Mouse (Mus musculus): ENCODE data around the gene Rrp1. TPM values are rescaled to one million over a fixed set of nuclear protein-coding genes. Genes with fewer than 3 reads are reported as not detected.

Gene Rrp1
- polyA plus RNA-seq, 1 experiment from 2014 or later = 363 TPM

DNA sequence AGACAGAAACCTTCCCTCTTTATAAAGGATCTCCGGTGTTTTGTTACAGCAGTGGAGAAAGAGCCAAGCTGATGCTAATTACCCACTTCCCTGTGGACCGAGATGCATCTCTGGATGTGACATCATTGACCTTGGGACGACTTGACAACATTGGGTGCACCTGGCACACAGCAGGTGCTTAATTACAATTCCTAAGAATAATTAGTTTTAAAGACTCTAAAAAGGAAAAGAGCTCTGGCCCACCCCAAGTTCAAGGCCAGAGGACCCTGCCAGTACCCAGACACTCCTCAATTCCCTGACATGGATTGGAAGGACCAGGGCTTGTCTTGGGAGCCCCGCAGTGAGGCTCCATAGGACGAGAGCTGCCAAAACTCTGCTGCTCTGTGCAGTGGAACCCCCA lies 28.8 kb upstream of the Rrp1 start:
- no peak overlapping the region for H3K4me3 ChIP-seq (replicated peaks)
- no peaks in the 10 kb centered on the region for H3K9me3 ChIP-seq
- no peak for ATAC-seq
- no peaks in the 10 kb centered on the region for H3K4me1 ChIP-seq (replicated peaks)
- peaks cover 37% of the 10 kb centered on the region for H3K36me3 ChIP-seq
- H3K9ac ChIP-seq (replicated peaks) = no peak overlapping the region
- 85% methylated on average over 5 of the region's 5 CpGs for WGBS
- H3K4me2 ChIP-seq (replicated peaks) = no peak overlapping the region
- H3K27ac ChIP-seq = no peak overlapping the region
- no peaks in the 10 kb centered on the region for H3K27me3 ChIP-seq

DNA sequence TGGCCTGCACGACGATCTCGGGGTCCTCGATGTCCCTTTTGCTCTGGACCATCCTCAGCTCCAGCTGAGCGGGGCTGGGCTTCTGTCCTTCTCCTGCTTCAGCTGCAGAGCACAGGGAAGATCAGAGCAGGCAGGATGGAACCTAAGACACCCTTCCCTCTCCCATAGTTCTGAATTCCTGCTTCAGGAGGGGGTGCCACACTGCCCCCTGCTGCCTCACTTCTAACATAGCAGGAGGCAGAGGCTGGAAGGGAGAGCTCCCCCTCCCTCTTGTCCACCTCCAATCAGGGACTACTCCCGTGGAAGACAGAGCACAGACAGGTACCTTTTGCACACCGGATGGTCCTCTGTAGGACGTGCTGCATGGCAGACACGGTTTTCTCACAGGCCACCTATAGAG lies 28.0 kb upstream of the Rrp1 start:
- no peaks in the 10 kb centered on the region for H3K27me3 ChIP-seq
- WGBS = 68% methylated on average over 9 of the region's 9 CpGs
- no peaks in the 10 kb centered on the region for H3K4me1 ChIP-seq (replicated peaks)
- peak; percentile 16; the same call in 1 of the 2 replicates for ATAC-seq
- no peak overlapping the region for H3K4me2 ChIP-seq (replicated peaks)
- H3K36me3 ChIP-seq = peaks cover 32% of the 10 kb centered on the region
- no peak overlapping the region for H3K4me3 ChIP-seq (replicated peaks)
- H3K27ac ChIP-seq = no peak overlapping the region
- H3K9me3 ChIP-seq = no peaks in the 10 kb centered on the region
- no peak overlapping the region for H3K9ac ChIP-seq (replicated peaks)

DNA sequence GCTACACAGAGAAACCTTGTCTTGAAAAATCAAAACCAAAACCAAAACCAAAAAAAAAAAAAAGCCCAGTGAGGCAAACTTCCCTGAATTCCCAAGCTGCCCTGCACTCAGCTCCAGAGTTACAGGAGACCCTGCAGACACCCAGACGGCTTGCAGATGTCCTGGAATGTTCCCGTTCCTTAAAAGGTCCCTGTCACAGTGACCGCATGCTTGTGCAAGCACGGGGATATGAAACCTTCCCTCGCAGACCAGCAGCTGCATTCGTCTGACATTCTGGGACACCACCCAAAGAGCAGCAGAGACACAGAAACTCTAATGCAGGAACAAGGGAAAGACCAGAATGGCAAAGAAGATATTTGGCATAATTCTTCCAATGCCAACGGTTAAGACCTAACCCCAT lies 27.1 kb upstream of the Rrp1 start:
- H3K4me3 ChIP-seq (replicated peaks) = no peak overlapping the region
- WGBS = 93% methylated on average over 7 of the region's 7 CpGs
- no peaks in the 10 kb centered on the region for H3K27me3 ChIP-seq
- H3K9ac ChIP-seq (replicated peaks) = no peak overlapping the region
- no peak overlapping the region for H3K27ac ChIP-seq
- H3K4me2 ChIP-seq (replicated peaks) = no peak overlapping the region
- ATAC-seq = no peak
- H3K4me1 ChIP-seq (replicated peaks) = no peaks in the 10 kb centered on the region
- peaks cover 28% of the 10 kb centered on the region for H3K36me3 ChIP-seq
- H3K9me3 ChIP-seq = no peaks in the 10 kb centered on the region

DNA sequence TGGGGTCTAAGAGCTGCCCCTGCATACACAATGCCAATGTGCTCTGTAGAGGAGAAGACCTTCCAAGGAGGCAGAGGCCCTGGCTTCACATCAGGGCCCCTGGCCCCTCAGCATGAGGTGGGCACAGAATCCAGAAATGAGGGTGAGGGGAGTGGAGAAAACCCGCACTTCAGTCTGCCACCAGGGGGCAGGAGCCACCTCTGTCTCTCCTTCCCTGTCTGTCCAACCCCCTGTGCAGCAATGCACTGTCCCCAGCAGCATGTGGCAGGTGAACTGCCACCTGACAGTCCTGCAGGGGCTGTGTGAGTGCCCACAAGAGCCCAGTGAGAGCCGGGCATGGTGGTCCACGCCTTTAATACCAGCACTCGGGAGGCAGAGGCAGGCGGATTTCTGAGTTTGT lies 26.7 kb upstream of the Rrp1 start:
- WGBS = 66% methylated on average over 5 of the region's 5 CpGs

DNA sequence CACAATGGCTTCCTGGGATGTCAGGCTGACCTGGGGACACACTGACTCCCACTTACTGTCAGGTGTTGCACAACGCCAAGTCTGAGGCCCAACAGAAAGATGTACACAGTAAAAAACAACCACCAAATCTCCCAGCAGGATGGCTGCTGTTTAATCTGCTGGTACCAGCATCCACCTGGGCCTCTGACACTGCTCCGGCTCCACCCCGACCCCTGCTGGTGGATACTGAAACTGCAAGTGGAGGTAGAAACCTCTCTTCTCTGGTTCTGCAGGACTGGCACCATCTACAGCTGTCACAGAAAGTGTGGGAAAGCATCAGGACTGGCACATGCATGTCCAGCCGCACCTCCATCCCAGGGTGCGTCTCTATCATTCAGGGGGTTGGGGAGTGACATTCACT lies 25.3 kb upstream of the Rrp1 start:
- peaks cover 15% of the 10 kb centered on the region for H3K36me3 ChIP-seq
- peak; percentile 35 for ATAC-seq
- no peaks in the 10 kb centered on the region for H3K27me3 ChIP-seq
- no peaks in the 10 kb centered on the region for H3K4me1 ChIP-seq (replicated peaks)
- no peak overlapping the region for H3K4me2 ChIP-seq (replicated peaks)
- H3K4me3 ChIP-seq (replicated peaks) = no peak overlapping the region
- H3K9ac ChIP-seq (replicated peaks) = no peak overlapping the region
- WGBS = 13% methylated on average over 5 of the region's 5 CpGs
- H3K9me3 ChIP-seq = no peaks in the 10 kb centered on the region
- no peak overlapping the region for H3K27ac ChIP-seq

More for the DNA sequence above, 26.7 kb upstream of the Rrp1 start:
- Histone ChIP-seq H3K4me2 (replicated peaks) (no peak overlapping the region), H3K4me1 (replicated peaks) (no peaks in the 10 kb centered on the region), H3K9ac (replicated peaks) (no peak overlapping the region), H3K27ac (no peak overlapping the region), H3K27me3 (no peaks in the 10 kb centered on the region), H3K9me3 (no peaks in the 10 kb centered on the region), H3K36me3 (peaks cover 27% of the 10 kb centered on the region), H3K4me3 (replicated peaks) (no peak overlapping the region)
- ATAC-seq = no peak

DNA sequence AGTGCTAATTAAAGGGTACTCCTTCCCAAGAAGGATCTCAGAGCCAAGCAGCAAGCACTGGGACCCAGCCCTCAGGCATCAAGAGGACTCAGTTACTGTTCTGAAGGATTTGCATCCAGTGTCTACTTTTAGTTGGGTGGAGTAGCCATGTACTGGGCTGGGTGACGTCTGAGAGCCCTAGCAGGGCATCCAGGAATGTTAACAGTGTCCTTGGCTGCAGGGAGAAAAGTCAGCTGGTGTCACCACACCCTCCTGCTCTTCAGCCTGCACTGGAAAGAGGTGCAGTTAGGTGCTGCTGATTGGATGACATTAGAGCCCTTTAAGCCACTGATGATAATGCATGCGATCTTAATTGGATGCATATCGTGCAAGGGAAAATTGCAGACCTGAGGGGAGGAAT lies 20.0 kb upstream of the Rrp1 start:
- H3K4me1 ChIP-seq (replicated peaks) = no peaks in the 10 kb centered on the region

DNA sequence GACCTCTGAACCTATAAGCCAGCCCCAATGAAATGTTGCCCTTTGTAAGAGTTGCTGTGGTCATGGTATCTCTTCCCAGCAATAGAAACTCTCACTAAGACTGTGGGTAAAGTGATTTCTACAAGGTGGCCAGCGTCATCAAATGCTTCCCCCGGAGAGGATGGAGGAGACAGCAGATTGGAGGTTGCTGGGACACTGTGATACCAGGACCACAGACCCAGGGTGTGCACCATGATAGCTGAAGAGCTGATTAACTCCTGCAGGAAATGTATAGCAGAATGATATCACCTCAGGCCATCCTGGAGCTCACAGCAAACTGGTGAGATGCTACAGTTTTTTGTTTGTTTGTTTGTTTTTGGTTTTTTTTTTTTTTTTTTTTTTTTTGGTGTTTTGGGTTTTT lies 16.9 kb upstream of the Rrp1 start:
- H3K4me1 ChIP-seq (replicated peaks) = peaks cover 12% of the 10 kb centered on the region
- WGBS = 91% methylated on average over 2 of the region's 2 CpGs
- no peak for ATAC-seq

More for the DNA sequence above, 20.0 kb upstream of the Rrp1 start:
- H3K9ac ChIP-seq (replicated peaks) = no peak overlapping the region
- no peak overlapping the region for H3K27ac ChIP-seq
- peaks cover 17% of the 10 kb centered on the region for H3K36me3 ChIP-seq
- ATAC-seq = no peak
- no peaks in the 10 kb centered on the region for H3K9me3 ChIP-seq
- WGBS = 66% methylated on average over 3 of the region's 3 CpGs
- H3K4me3 ChIP-seq (replicated peaks) = no peak overlapping the region
- H3K27me3 ChIP-seq = no peaks in the 10 kb centered on the region
- no peak overlapping the region for H3K4me2 ChIP-seq (replicated peaks)

DNA sequence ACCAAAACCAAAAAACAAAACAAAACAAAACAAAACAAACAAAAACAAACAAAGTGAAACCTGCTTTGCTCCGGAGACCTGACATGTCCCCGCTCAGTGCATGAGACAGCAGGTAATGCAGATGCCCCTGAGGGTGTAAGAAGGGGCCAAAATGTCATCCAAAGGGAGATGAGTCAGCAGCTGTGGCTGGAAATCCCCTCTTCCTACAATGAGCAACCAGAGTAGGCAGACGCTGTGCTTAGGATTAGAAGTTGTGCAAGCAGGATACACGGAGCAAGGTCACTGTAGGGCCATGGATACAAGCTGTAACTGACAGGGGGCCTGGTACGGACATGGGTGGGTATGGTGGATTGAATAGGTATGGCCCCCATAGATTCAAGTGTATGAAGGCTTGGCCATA lies 16.3 kb upstream of the Rrp1 start:
- no peak for ATAC-seq
- 92% methylated on average over 5 of the region's 5 CpGs for WGBS
- H3K27me3 ChIP-seq = no peaks in the 10 kb centered on the region
- H3K27ac ChIP-seq = no peak overlapping the region
- no peak overlapping the region for H3K9ac ChIP-seq (replicated peaks)
- peaks cover 25% of the 10 kb centered on the region for H3K36me3 ChIP-seq
- H3K4me2 ChIP-seq (replicated peaks) = no peak overlapping the region
- peaks cover 12% of the 10 kb centered on the region for H3K4me1 ChIP-seq (replicated peaks)
- H3K4me3 ChIP-seq (replicated peaks) = no peak overlapping the region
- H3K9me3 ChIP-seq = no peaks in the 10 kb centered on the region

More for the DNA sequence above, 16.9 kb upstream of the Rrp1 start:
- H3K4me3 ChIP-seq (replicated peaks) = no peak overlapping the region
- H3K9ac ChIP-seq (replicated peaks) = no peak overlapping the region
- no peak overlapping the region for H3K4me2 ChIP-seq (replicated peaks)
- no peaks in the 10 kb centered on the region for H3K9me3 ChIP-seq
- H3K27ac ChIP-seq = no peak overlapping the region
- no peaks in the 10 kb centered on the region for H3K27me3 ChIP-seq
- peaks cover 25% of the 10 kb centered on the region for H3K36me3 ChIP-seq

DNA sequence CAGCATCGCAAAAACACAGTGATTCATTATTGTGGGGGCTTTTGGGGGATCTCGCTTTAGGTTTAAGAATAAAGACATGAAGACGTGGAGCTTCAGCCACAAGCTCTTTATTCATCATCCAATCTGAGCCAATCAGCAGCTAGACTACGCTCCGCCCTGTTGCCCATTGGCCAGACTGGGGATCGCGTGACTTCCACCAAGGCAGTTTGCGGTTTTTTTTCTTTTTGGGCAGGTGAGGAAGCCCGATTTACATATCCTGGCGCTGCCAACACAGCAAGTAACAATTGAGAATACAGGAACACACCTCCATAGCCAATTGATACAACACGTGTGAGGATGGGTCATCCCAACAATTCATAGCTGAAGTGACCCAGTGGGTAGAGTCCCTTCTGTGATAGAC lies 15.2 kb upstream of the Rrp1 start:
- Histone ChIP-seq H3K9ac (replicated peaks) (no peak overlapping the region), H3K36me3 (peaks cover 25% of the 10 kb centered on the region), H3K27me3 (no peaks in the 10 kb centered on the region), H3K4me2 (replicated peaks) (no peak overlapping the region), H3K4me3 (replicated peaks) (no peak overlapping the region), H3K27ac (no peak overlapping the region), H3K4me1 (replicated peaks) (peaks cover 12% of the 10 kb centered on the region), H3K9me3 (no peaks in the 10 kb centered on the region)
- no peak for ATAC-seq
- WGBS = 91% methylated on average over 11 of the region's 11 CpGs

DNA sequence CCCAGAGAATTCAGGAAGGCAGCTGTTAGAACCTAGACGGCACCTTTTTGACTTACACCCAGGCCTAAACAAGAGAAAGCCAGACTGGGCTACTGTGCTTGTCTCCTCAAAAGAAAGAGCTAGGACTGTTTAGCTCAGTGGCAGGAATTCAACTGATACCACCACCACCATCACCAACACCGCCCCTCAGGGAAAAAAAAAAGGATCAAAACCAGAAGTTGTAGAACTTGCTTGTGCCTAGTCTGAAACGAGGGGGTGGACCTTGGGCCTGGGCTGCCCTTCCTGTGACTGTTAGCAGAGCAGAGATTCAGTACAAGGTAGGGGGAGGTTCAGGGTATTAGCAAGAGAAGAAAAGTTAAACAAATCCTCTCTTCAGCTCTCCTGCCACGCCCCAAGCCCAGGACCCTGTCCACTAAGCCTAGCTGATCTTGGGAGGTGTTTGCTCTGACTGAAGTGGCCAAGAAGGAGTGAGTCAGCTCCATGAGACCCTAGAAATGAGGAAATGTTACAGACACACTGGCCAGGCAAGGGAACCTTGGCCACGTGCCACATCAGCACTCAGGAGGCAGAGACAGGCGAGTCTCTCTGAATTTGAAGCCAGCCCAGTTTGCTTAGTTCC lies 13.4 kb upstream of the Rrp1 start:
- H3K27ac ChIP-seq = no peak overlapping the region

DNA sequence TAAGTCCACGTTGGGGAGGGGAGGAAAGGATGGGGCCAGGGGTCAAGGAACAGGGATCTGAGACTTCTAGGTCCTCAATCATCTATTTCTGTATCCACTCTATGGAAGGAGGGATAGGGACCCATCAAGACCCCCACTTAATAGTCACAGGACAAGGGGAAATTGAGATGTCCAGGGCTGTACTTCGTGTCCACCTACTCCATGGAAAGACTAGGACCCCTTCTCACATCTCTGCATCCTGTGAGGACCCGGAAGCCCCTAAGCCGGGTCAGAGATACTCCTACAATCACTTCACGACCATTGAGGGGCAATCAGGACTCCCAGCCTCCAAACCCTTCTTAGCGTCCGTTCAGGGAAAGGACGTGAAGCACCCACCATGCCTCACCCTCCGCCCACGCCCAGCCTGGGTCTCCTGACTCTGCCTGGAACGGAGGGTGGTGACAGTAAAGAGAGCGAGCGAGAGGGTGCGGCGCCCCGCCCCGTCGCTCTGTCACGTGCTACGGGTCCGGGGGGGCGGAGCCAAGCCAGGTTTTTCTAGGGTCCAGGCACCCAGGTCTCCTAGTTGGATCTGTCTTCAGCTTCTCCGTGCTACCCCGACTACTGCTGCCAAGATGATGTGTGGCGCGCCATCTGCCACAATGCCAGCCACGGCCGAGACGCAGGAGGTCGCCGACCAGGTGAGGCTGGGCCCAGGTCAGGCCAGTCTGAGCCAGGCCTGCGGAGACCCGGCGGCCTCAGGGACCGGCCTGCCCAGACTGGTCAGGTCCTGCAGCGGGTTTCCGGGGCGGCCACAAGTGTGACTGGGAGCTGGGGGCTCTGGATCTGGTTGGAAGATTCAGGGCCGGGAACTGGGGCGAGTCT lies 12.6 kb upstream of the Rrp1 start, which contains the start of gene Cstb:
TSS of gene Cstb (plus strand) at position 489 of the 861 bp plus-strand sequence.
- H3K9ac ChIP-seq (replicated peaks) = peak within 1 kb of the TSS; percentile 86
- H3K27ac ChIP-seq = peak within 1 kb of the TSS; percentile 57; the same call in 1 of the 2 replicates
- H3K4me2 ChIP-seq (replicated peaks) = peak within 1 kb of the TSS; percentile 74
- peaks cover 12% of the 10 kb centered on the region for H3K4me1 ChIP-seq (replicated peaks)
- peak; percentile 95 for ATAC-seq
- WGBS = 1% methylated on average over 40 of the region's 40 CpGs
- H3K27me3 ChIP-seq = no peaks in the 10 kb centered on the region
- peaks cover 25% of the 10 kb centered on the region for H3K36me3 ChIP-seq
- no peaks in the 10 kb centered on the region for H3K9me3 ChIP-seq
- H3K4me3 ChIP-seq (replicated peaks) = peak within 1 kb of the TSS; percentile 73

More for the DNA sequence above, 13.4 kb upstream of the Rrp1 start:
- peaks cover 25% of the 10 kb centered on the region for H3K36me3 ChIP-seq
- H3K4me1 ChIP-seq (replicated peaks) = peaks cover 12% of the 10 kb centered on the region
- ATAC-seq = peak; percentile 5; the same call in 1 of the 2 replicates
- H3K9ac ChIP-seq (replicated peaks) = peak overlapping the region; percentile 86
- 49% methylated on average over 6 of the region's 6 CpGs for WGBS
- H3K4me3 ChIP-seq (replicated peaks) = peak overlapping the region; percentile 73
- H3K9me3 ChIP-seq = no peaks in the 10 kb centered on the region
- H3K4me2 ChIP-seq (replicated peaks) = peak overlapping the region; percentile 74
- H3K27me3 ChIP-seq = no peaks in the 10 kb centered on the region

DNA sequence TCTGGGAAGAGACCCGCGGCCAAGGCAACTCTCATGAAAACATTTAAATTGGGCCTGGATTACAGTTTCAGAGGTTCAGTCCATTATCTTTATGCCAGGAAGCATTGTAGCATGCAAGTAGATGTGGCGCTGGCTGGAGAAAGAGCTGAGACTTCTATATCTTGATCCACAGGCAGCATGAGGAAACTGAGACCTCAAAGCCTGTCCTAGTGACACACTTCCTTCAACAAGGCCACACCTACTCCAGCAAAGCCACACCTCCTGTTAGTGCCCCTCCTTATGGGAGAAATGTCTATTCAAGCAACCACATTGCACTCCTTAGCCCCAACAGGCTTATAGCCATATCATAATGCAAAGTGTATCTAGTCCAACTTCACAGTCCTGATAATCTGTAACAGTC lies 9.8 kb upstream of the Rrp1 start:
- peaks cover 6% of the 10 kb centered on the region for H3K36me3 ChIP-seq
- H3K4me1 ChIP-seq (replicated peaks) = peaks cover 12% of the 10 kb centered on the region
- 94% methylated on average over 3 of the region's 3 CpGs for WGBS
- H3K9me3 ChIP-seq = no peaks in the 10 kb centered on the region
- no peak overlapping the region for H3K27ac ChIP-seq
- H3K27me3 ChIP-seq = no peaks in the 10 kb centered on the region
- ATAC-seq = no peak
- H3K4me2 ChIP-seq (replicated peaks) = no peak overlapping the region
- no peak overlapping the region for H3K9ac ChIP-seq (replicated peaks)
- no peak overlapping the region for H3K4me3 ChIP-seq (replicated peaks)

All from midbrain, embryonic 13.5 days (tissue).